Mouse (Mus musculus) olfactory bulb, adult 2 months (tissue): ENCODE measurements at regions not wholly inside any gene's neighbourhood (a gene's known extent, or its start where the extent isn't known, plus 50 kb on each side); places are given as distances from the start of the nearest gene placed in this dataset.

Source experiments
- CTCF ChIP-seq: fragments of 200-500 bp; IDR thresholded peaks from 2 replicates; pipeline ENCODE4 v1.5.1; 2012; ENCODE audit warnings: low read depth, mild to moderate bottlenecking, low read length, moderate library complexity; ENCODE audit not compliant: insufficient read depth
- POLR2A ChIP-seq: fragments of 200-500 bp; IDR thresholded peaks from 2 replicates; pipeline ENCODE4 v1.6.1; 2012; ENCODE audit warnings: mild to moderate bottlenecking, low read depth, low read length, moderate library complexity; ENCODE audit not compliant: insufficient read depth

GRCm38 (mm10) chr10:92257815-92258214 is 464.4 kb downstream of the Nedd1 start:
- TF ChIP-seq CTCF = no peak
- TF ChIP-seq POLR2A = no peak
